Mouse (Mus musculus): ENCODE results near the gene Ntn1. TPM values are rescaled to one million over a fixed set of nuclear protein-coding genes. Genes with fewer than 3 reads are reported as not detected.
A peak's percentile ranks its signal among the peaks of the same experiment; 100 is the strongest.

The Ntn1 gene
- polyA plus RNA-seq, 1 experiment from 2014 or later, result 6.7 TPM

GRCm38 (mm10) chr11:68202561-68202960 is 198.1 kb downstream of the Ntn1 start:
- H3K4me1 ChIP-seq (replicated peaks; ENCODE audit: control insufficient read depth, insufficient read depth, low read length), result peaks cover 14% of the 10 kb centered on the region; the same call in 1 of the 2 replicates
- H3K27me3 ChIP-seq (replicated peaks; ENCODE audit: control insufficient read depth, insufficient read depth, low read length), result no peaks in the 10 kb centered on the region
- H3K4me2 ChIP-seq (ENCODE audit: low read length), result no peak overlapping the region
- no peak overlapping the region for H3K4me3 ChIP-seq (ENCODE audit: low read depth, low read length)
- H3K9ac ChIP-seq (ENCODE audit: low read length), result no peak overlapping the region
- no peaks in the 10 kb centered on the region for H3K9me3 ChIP-seq (ENCODE audit: control insufficient read depth, low read length)
- H3K36me3 ChIP-seq (ENCODE audit: control insufficient read depth, insufficient read depth, low read length), result no peaks in the 10 kb centered on the region
- no peak for ATAC-seq (replicated peaks; ENCODE audit: low FRiP score, low TSS enrichment, low read depth)
- H3K27ac ChIP-seq (ENCODE audit: low read depth), result no peak overlapping the region
- no peak for DNase-seq (ENCODE audit: low spot score)
- WGBS, result 64% methylated on average over 10 of the region's 10 CpGs

DNA sequence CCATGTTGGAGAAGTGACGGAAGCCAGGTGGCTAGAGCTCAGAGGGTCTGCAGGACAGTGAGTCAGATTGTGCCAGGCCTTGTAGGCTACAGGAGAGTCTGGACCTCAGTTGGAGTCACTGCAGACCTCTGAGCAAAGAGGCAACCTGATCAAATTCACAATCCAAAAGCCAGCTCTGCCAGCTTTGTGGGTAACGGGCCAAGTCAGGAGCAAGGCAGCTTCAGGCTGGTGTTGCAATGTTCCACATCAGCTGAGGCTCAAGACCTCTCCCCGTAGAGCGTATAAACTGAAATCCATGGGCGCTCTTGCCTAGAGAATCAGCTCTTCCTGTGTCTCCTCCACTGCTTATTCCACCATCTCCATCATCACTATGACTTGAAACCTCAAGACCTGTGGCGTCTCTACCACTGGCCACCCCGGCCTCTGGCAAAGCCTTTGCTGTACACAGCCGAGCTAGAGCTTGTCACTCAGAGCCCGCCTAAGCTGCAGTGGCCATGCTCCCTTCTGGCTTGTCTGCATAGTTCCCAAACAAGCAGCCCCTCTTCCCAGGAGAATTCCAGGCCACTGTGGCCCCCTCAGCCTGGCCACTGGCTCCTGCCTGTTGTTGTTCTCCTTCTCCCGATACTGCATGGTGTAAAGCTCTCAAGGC is 198.7 kb downstream of the Ntn1 start:
- H3K27ac ChIP-seq (ENCODE audit: low read depth), result no peak overlapping the region
- ATAC-seq (replicated peaks; ENCODE audit: low FRiP score, low TSS enrichment, low read depth), result no peak
- no peaks in the 10 kb centered on the region for H3K36me3 ChIP-seq (ENCODE audit: control insufficient read depth, insufficient read depth, low read length)
- H3K4me1 ChIP-seq (replicated peaks; ENCODE audit: control insufficient read depth, insufficient read depth, low read length), result peaks cover 14% of the 10 kb centered on the region
- no peak overlapping the region for H3K4me3 ChIP-seq (ENCODE audit: low read depth, low read length)
- H3K9me3 ChIP-seq (ENCODE audit: control insufficient read depth, low read length), result no peaks in the 10 kb centered on the region
- H3K4me2 ChIP-seq (ENCODE audit: low read length), result no peak overlapping the region
- no peak for DNase-seq (ENCODE audit: low spot score)
- 83% methylated on average over 10 of the region's 10 CpGs for WGBS
- H3K9ac ChIP-seq (ENCODE audit: low read length), result no peak overlapping the region
- H3K27me3 ChIP-seq (replicated peaks; ENCODE audit: control insufficient read depth, insufficient read depth, low read length), result no peaks in the 10 kb centered on the region

DNA sequence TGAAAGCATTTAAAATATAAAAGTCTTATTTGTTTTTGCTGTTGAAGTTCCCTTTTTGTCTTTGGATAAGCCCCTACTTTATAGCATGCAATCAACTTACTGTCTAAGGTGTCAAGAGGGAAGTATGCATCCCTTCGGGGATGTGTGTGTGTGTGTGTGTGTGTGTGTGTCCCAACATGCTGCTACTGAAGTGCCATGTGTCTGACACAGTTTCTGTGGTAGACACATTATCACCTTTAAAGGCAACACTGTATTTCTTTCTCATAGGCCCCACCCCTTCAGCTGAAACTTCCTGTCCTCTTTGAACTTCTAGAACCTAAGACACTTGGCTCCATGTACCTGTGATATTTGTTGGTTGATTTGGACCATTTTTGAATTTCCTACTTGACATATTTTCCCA is 199.6 kb downstream of the Ntn1 start:
- Histone ChIP-seq H3K4me3 (ENCODE audit: low read depth, low read length) (no peak overlapping the region), H3K9ac (ENCODE audit: low read length) (no peak overlapping the region), H3K4me1 (replicated peaks; ENCODE audit: control insufficient read depth, insufficient read depth, low read length) (peaks cover 21% of the 10 kb centered on the region), H3K4me2 (ENCODE audit: low read length) (no peak overlapping the region), H3K27me3 (replicated peaks; ENCODE audit: control insufficient read depth, insufficient read depth, low read length) (no peaks in the 10 kb centered on the region), H3K27ac (ENCODE audit: low read depth) (no peak overlapping the region), H3K9me3 (ENCODE audit: control insufficient read depth, low read length) (no peaks in the 10 kb centered on the region), H3K36me3 (ENCODE audit: control insufficient read depth, insufficient read depth, low read length) (no peaks in the 10 kb centered on the region)
- no peak for ATAC-seq (replicated peaks; ENCODE audit: low FRiP score, low TSS enrichment, low read depth)
- 67% methylated on average over 1 of the region's 1 CpGs for WGBS
- no peak for DNase-seq (ENCODE audit: low spot score)

DNA sequence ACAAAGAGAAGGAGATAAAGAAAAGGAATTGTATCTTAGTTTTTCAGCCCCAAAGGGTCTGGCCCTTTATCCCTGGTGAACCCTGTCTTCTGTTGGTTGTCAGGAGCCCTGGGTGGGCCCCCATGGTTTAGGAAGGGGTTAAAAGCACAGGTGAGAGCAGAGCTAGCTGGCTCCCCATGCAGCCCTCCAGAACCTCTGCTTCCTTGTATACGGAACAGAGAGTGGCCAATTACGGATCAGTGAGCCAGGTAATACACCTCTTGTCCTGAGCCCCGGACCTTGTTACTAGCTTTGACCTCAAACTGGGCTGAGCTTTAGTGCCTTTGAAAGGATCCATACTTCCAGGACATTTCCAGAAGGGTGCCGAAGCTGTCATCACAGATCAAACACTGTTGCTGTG is 200.1 kb downstream of the Ntn1 start:
- H3K27ac ChIP-seq (ENCODE audit: low read depth), result no peak overlapping the region
- H3K4me3 ChIP-seq (ENCODE audit: low read depth, low read length), result no peak overlapping the region
- H3K4me2 ChIP-seq (ENCODE audit: low read length), result no peak overlapping the region
- no peaks in the 10 kb centered on the region for H3K27me3 ChIP-seq (replicated peaks; ENCODE audit: control insufficient read depth, insufficient read depth, low read length)
- WGBS, result 72% methylated on average over 4 of the region's 4 CpGs
- DNase-seq (ENCODE audit: low spot score) (no peak), ATAC-seq (replicated peaks; ENCODE audit: low FRiP score, low TSS enrichment, low read depth) (no peak)
- H3K36me3 ChIP-seq (ENCODE audit: control insufficient read depth, insufficient read depth, low read length), result no peaks in the 10 kb centered on the region
- no peaks in the 10 kb centered on the region for H3K9me3 ChIP-seq (ENCODE audit: control insufficient read depth, low read length)
- no peak overlapping the region for H3K9ac ChIP-seq (ENCODE audit: low read length)
- peaks cover 26% of the 10 kb centered on the region for H3K4me1 ChIP-seq (replicated peaks; ENCODE audit: control insufficient read depth, insufficient read depth, low read length)

DNA sequence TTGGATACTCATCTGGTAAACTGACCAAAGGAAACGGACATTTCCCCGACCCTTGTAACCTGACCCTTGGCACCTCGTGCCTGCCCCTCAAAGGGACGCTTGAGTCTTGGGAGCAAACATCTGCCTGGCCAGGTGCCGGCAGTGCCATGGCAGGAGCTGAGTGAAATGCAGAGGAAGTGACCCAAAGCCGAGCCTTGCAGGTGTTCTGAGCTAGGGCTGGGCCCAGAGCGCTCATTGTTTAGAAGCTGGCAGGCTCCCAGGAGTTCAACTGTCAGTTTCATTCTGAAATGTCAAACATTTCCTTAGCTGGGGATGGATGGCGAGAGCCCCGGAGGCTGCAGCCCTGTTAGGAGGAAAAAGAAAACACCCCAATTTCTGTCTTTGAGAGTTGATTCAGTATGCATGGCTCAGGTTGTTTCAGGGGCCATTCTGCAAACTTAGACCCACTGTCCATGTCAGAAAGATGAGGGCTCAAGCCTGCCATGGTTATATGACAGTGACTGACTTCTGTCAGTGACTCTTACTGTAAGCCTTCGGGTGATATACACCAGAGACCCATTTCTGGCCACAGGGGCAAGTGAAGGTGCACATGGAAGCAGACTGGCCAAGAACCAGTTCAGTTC is 200.7 kb downstream of the Ntn1 start:
- no peak overlapping the region for H3K9ac ChIP-seq (ENCODE audit: low read length)
- no peaks in the 10 kb centered on the region for H3K36me3 ChIP-seq (ENCODE audit: control insufficient read depth, insufficient read depth, low read length)
- no peaks in the 10 kb centered on the region for H3K27me3 ChIP-seq (replicated peaks; ENCODE audit: control insufficient read depth, insufficient read depth, low read length)
- ATAC-seq (replicated peaks; ENCODE audit: low FRiP score, low TSS enrichment, low read depth) (no peak), DNase-seq (ENCODE audit: low spot score) (no peak)
- H3K27ac ChIP-seq (ENCODE audit: low read depth), result no peak overlapping the region; the same call in 1 of the 2 replicates
- WGBS, result 24% methylated on average over 10 of the region's 10 CpGs
- H3K4me3 ChIP-seq (ENCODE audit: low read depth, low read length), result no peak overlapping the region
- H3K4me1 ChIP-seq (replicated peaks; ENCODE audit: control insufficient read depth, insufficient read depth, low read length), result peaks cover 31% of the 10 kb centered on the region
- no peak overlapping the region for H3K4me2 ChIP-seq (ENCODE audit: low read length)
- H3K9me3 ChIP-seq (ENCODE audit: control insufficient read depth, low read length), result no peaks in the 10 kb centered on the region

GRCm38 (mm10) chr11:68199103-68199502 is 201.5 kb downstream of the Ntn1 start:
- 79% methylated on average over 8 of the region's 8 CpGs for WGBS
- Histone ChIP-seq H3K4me1 (replicated peaks; ENCODE audit: control insufficient read depth, insufficient read depth, low read length) (peaks cover 35% of the 10 kb centered on the region), H3K9ac (ENCODE audit: low read length) (no peak overlapping the region), H3K27me3 (replicated peaks; ENCODE audit: control insufficient read depth, insufficient read depth, low read length) (no peaks in the 10 kb centered on the region), H3K9me3 (ENCODE audit: control insufficient read depth, low read length) (no peaks in the 10 kb centered on the region), H3K36me3 (ENCODE audit: control insufficient read depth, insufficient read depth, low read length) (no peaks in the 10 kb centered on the region), H3K4me2 (ENCODE audit: low read length) (no peak overlapping the region), H3K27ac (ENCODE audit: low read depth) (no peak overlapping the region), H3K4me3 (ENCODE audit: low read depth, low read length) (no peak overlapping the region)
- no peak for DNase-seq (ENCODE audit: low spot score)
- ATAC-seq (replicated peaks; ENCODE audit: low FRiP score, low TSS enrichment, low read depth), result no peak

GRCm38 (mm10) chr11:68198696-68199095 is 201.9 kb downstream of the Ntn1 start:
- H3K36me3 ChIP-seq (ENCODE audit: control insufficient read depth, insufficient read depth, low read length), result no peaks in the 10 kb centered on the region
- no peak for DNase-seq (ENCODE audit: low spot score)
- peaks cover 35% of the 10 kb centered on the region for H3K4me1 ChIP-seq (replicated peaks; ENCODE audit: control insufficient read depth, insufficient read depth, low read length)
- H3K4me3 ChIP-seq (ENCODE audit: low read depth, low read length), result no peak overlapping the region
- ATAC-seq (replicated peaks; ENCODE audit: low FRiP score, low TSS enrichment, low read depth), result no peak
- H3K9ac ChIP-seq (ENCODE audit: low read length), result no peak overlapping the region
- H3K9me3 ChIP-seq (ENCODE audit: control insufficient read depth, low read length), result no peaks in the 10 kb centered on the region
- no peak overlapping the region for H3K27ac ChIP-seq (ENCODE audit: low read depth)
- no peaks in the 10 kb centered on the region for H3K27me3 ChIP-seq (replicated peaks; ENCODE audit: control insufficient read depth, insufficient read depth, low read length)
- no peak overlapping the region for H3K4me2 ChIP-seq (ENCODE audit: low read length)
- WGBS, result 66% methylated on average over 10 of the region's 10 CpGs

- H3K9ac ChIP-seq (ENCODE audit: low read length), result no peak overlapping the region
- WGBS, result 92% methylated on average over 11 of the region's 11 CpGs
Observed at GRCm38 (mm10) chr11:68197471-68197870, 203.2 kb downstream of the Ntn1 start.

GRCm38 (mm10) chr11:68196566-68196965 is 204.1 kb downstream of the Ntn1 start:
- Histone ChIP-seq H3K9me3 (ENCODE audit: control insufficient read depth, low read length) (no peaks in the 10 kb centered on the region), H3K36me3 (ENCODE audit: control insufficient read depth, insufficient read depth, low read length) (no peaks in the 10 kb centered on the region), H3K27ac (ENCODE audit: low read depth) (peak overlapping the region; percentile 62; the same call in 1 of the 2 replicates), H3K27me3 (replicated peaks; ENCODE audit: control insufficient read depth, insufficient read depth, low read length) (no peaks in the 10 kb centered on the region), H3K9ac (ENCODE audit: low read length) (no peak overlapping the region), H3K4me2 (ENCODE audit: low read length) (no peak overlapping the region), H3K4me1 (replicated peaks; ENCODE audit: control insufficient read depth, insufficient read depth, low read length) (peaks cover 35% of the 10 kb centered on the region), H3K4me3 (ENCODE audit: low read depth, low read length) (no peak overlapping the region)
- no peak for ATAC-seq (replicated peaks; ENCODE audit: low FRiP score, low TSS enrichment, low read depth)
- DNase-seq (ENCODE audit: low spot score), result no peak
- WGBS, result 55% methylated on average over 6 of the region's 6 CpGs

More at GRCm38 (mm10) chr11:68197471-68197870, 203.2 kb downstream of the Ntn1 start:
- DNase-seq (ENCODE audit: low spot score) (no peak), ATAC-seq (replicated peaks; ENCODE audit: low FRiP score, low TSS enrichment, low read depth) (no peak)
- Histone ChIP-seq H3K4me2 (ENCODE audit: low read length) (no peak overlapping the region), H3K4me3 (ENCODE audit: low read depth, low read length) (no peak overlapping the region), H3K9me3 (ENCODE audit: control insufficient read depth, low read length) (no peaks in the 10 kb centered on the region), H3K4me1 (replicated peaks; ENCODE audit: control insufficient read depth, insufficient read depth, low read length) (peaks cover 35% of the 10 kb centered on the region), H3K27me3 (replicated peaks; ENCODE audit: control insufficient read depth, insufficient read depth, low read length) (no peaks in the 10 kb centered on the region), H3K27ac (ENCODE audit: low read depth) (no peak overlapping the region), H3K36me3 (ENCODE audit: control insufficient read depth, insufficient read depth, low read length) (no peaks in the 10 kb centered on the region)

All from intestine, embryonic 14.5 days (tissue).